Mouse (Mus musculus) right cerebral cortex, postnatal 10 days (tissue): ENCODE data around the gene Kifc3.
A peak's percentile ranks its signal among the peaks of the same experiment; 100 is the strongest.
"Not testable (repeated sequence)": the region's sequence is repeated elsewhere in the genome, so short reads cannot be mapped to it uniquely, and the experiment has no call there.

Source experiments
- DNase-seq, 2 experiments: peaks; one replicate each; pipeline ENCODE4 v3.0.0; 2021; ENCODE audit warnings: low spot score in 2 of 2

The Kifc3 gene

GRCm38 (mm10) chr8:95202649-95203275, at the start of gene Kifc3:
TSS of gene Kifc3 (minus strand) at chr8:95202812.
- DNase-seq = no peak

GRCm38 (mm10) chr8:95252056-95252455, 49.4 kb upstream of the Kifc3 start:
- DNase-seq = no peak

GRCm38 (mm10) chr8:95249847-95250246, 47.2 kb upstream of the Kifc3 start:
- DNase-seq = no peak

GRCm38 (mm10) chr8:95247277-95247676, 44.7 kb upstream of the Kifc3 start:
- DNase-seq = no peak

- peak; percentile 55 to 69 for DNase-seq
Measured at GRCm38 (mm10) chr8:95245180-95245579, 42.6 kb upstream of the Kifc3 start.

GRCm38 (mm10) chr8:95243853-95244252, 41.2 kb upstream of the Kifc3 start:
- no peak for DNase-seq

- peak; percentile 59 to 78 for DNase-seq
Measured at GRCm38 (mm10) chr8:95242826-95243571, 40.4 kb upstream of the Kifc3 start.

GRCm38 (mm10) chr8:95242099-95242825, 39.6 kb upstream of the Kifc3 start:
- DNase-seq = no peak

- DNase-seq = peak; percentile 74 to 82
Measured at GRCm38 (mm10) chr8:95235683-95236082, 33.1 kb upstream of the Kifc3 start.

- DNase-seq = not testable (repeated sequence)
Measured at GRCm38 (mm10) chr8:95230086-95230485, 27.5 kb upstream of the Kifc3 start.

- DNase-seq = no peak
Measured at GRCm38 (mm10) chr8:95227151-95227468, 24.5 kb upstream of the Kifc3 start.

GRCm38 (mm10) chr8:95226251-95227150, 23.9 kb upstream of the Kifc3 start:
- no peak for DNase-seq

GRCm38 (mm10) chr8:95223969-95224368, 21.4 kb upstream of the Kifc3 start:
- DNase-seq = no peak

GRCm38 (mm10) chr8:95221045-95221444, 18.4 kb upstream of the Kifc3 start:
- DNase-seq = no peak

GRCm38 (mm10) chr8:95220571-95220998, 18.0 kb upstream of the Kifc3 start:
- no peak for DNase-seq

- DNase-seq = no peak
Measured at GRCm38 (mm10) chr8:95219623-95220022, 17.0 kb upstream of the Kifc3 start.

- no peak for DNase-seq
Measured at GRCm38 (mm10) chr8:95215709-95216360, 13.2 kb upstream of the Kifc3 start.

- DNase-seq = peak in 1 of 2 experiments; percentile 29
Measured at GRCm38 (mm10) chr8:95209924-95210323, 7.3 kb upstream of the Kifc3 start.

- DNase-seq = no peak
Measured at GRCm38 (mm10) chr8:95205946-95206345, 3.3 kb upstream of the Kifc3 start.

- DNase-seq = peak; percentile 75 to 87
Measured at GRCm38 (mm10) chr8:95204039-95204380, 1.4 kb upstream of the Kifc3 start.

- no peak for DNase-seq
Measured at GRCm38 (mm10) chr8:95203326-95204038, 870 bp upstream of the Kifc3 start.
